Mouse (Mus musculus): Measurements from ENCODE around the gene Mageb1. TPM values are rescaled to one million over a fixed set of nuclear protein-coding genes. Genes with fewer than 3 reads are reported as not detected.
"Not testable (repeated sequence)": the region's sequence is repeated elsewhere in the genome, so short reads cannot be mapped to it uniquely, and the experiment has no call there.

The Mageb1 gene
- not detected for total RNA-seq (2021)
- long read RNA-seq, experiment 1: 0 reads
- long read RNA-seq, experiment 2: 0 reads

- intact Hi-C loops (cut with DNase I); DNase-seq; H3K4me3 ChIP-seq; H3K27ac ChIP-seq: not testable (repeated sequence)
Measured at GRCm38 (mm10) chrX:92016233-92016632, at the start of gene Mageb1. Mageb1 (minus strand) TSS chrX:92016333.

Other genes starting within 250 kb of the Mageb1 start
- gene Mageb5, start 233.3 kb downstream of the Mageb1 start, total RNA-seq (2021): not detected

All from gastrocnemius, adult 2 months (tissue).